ENCODE assay signal across 8 mouse cellular contexts in genomic region chr17:33977861-33978557, GRCm38 (mm10). TPM values are rescaled to one million over a fixed set of nuclear protein-coding genes. Genes with fewer than 3 reads are reported as not detected.
DNase-seq lines count a peak whose midpoint lies in the region; ATAC-seq and TF ChIP-seq lines count a peak whose summit lies in the region.

No protein-coding gene starts in this region.

- no peak for ATAC-seq in liver, embryonic 13.5 days (ENCODE audit: low read depth)

- 10% methylated on average over 57 of the region's 57 CpGs for WGBS in thymus, adult 2 months
- WGBS in liver, embryonic 13.5 days (ENCODE audit: insufficient replicate concordance): 3% methylated on average over 57 of the region's 57 CpGs

- peak overlapping the region; percentile 85 for H3K4me2 ChIP-seq in liver, embryonic 13.5 days

- intact Hi-C loops in left cerebral cortex, postnatal 14 days (cut with DNase I): no loop called here

- peak overlapping the region; percentile 61 for H3K9ac ChIP-seq in liver, embryonic 13.5 days

- H3K4me1 ChIP-seq in thymus, adult 2 months (replicated peaks; ENCODE audit: control insufficient read depth, insufficient read depth, low read length): peaks cover 28% of the 10 kb centered on the region
- H3K4me1 ChIP-seq in liver, embryonic 13.5 days (replicated peaks): peaks cover 50% of the 10 kb centered on the region

- peak overlapping the region; percentile 58 for H3K4me3 ChIP-seq in thymus, adult 2 months (ENCODE audit: control insufficient read depth, insufficient read depth, low read length)
- H3K4me3 ChIP-seq in liver, embryonic 13.5 days (replicated peaks): peak overlapping the region; percentile 62

- peak; percentile 36 for DNase-seq in cerebellum, adult 9-10 months
- DNase-seq in cerebellum, adult 8-10 months: no peak
- DNase-seq in thymus, adult 2 months: no peak
- no peak for DNase-seq in thymus, adult 18-20 months
- no peak for DNase-seq in liver, embryonic 13.5 days
- no peak for DNase-seq in urinary bladder, postnatal 25 days (ENCODE audit: low spot score)
- no peak for DNase-seq in adipocyte (ENCODE audit: low spot score)
- no peak for DNase-seq in left cerebral cortex, postnatal 14 days (ENCODE audit: low spot score in 2 of 2)

- H3K27ac ChIP-seq in thymus, adult 2 months (ENCODE audit: control insufficient read depth, insufficient read depth, low read length): no peak overlapping the region
- no peak overlapping the region; the same call in 1 of the 2 replicates for H3K27ac ChIP-seq in liver, embryonic 13.5 days

- 0 out of 2 replicates have a peak, but pooled peaks have one; percentile 11 for TF ChIP-seq CTCF in thymus, adult 2 months (IDR thresholded peaks at IDR 0.05; ENCODE audit: borderline replicate concordance, control insufficient read depth, extremely low read depth, insufficient read depth, low read length, poor library complexity)

- H3K36me3 ChIP-seq in thymus, adult 2 months (ENCODE audit: control insufficient read depth, insufficient read depth, low read length): no peaks in the 10 kb centered on the region
- H3K36me3 ChIP-seq in liver, embryonic 13.5 days: no peaks in the 10 kb centered on the region

- TF ChIP-seq POLR2A in thymus, adult 2 months (IDR thresholded peaks at IDR 0.05; ENCODE audit: control insufficient read depth, extremely low read depth, insufficient read depth, low read length, poor library complexity): no peak

- H3K9me3 ChIP-seq in liver, embryonic 13.5 days (replicated peaks): no peaks in the 10 kb centered on the region

- no peaks in the 10 kb centered on the region for H3K27me3 ChIP-seq in thymus, adult 2 months (ENCODE audit: control insufficient read depth, insufficient read depth, low read length)
- peaks cover 41% of the 10 kb centered on the region for H3K27me3 ChIP-seq in liver, embryonic 13.5 days

RNA-seq across cellular contexts. Expression of gene H2-K1, which starts 22.1 kb away (rescaled TPM):
- 3,482 and 5,138 TPM in 2 replicates for polyA plus RNA-seq in thymus, adult 2 months (2012; rRNA removed)
- polyA plus RNA-seq in liver, embryonic 13.5 days (2015; fragmentation: Nextera tagmentation; extraction: Ambion mirVana): 80.9 and 88.3 TPM in 2 replicates
- total RNA-seq in left cerebral cortex, postnatal 14 days (2021): 10 to 100 TPM; 10.3 to 13.6 TPM

RNA-seq across cellular contexts. Expression of gene Rps18, which starts 22.2 kb away (rescaled TPM):
- polyA plus RNA-seq in thymus, adult 2 months (2012; rRNA removed): 584 and 593 TPM in 2 replicates
- 1,343 and 1,499 TPM in 2 replicates for polyA plus RNA-seq in liver, embryonic 13.5 days (2015; fragmentation: Nextera tagmentation; extraction: Ambion mirVana)
- total RNA-seq in left cerebral cortex, postnatal 14 days (2021): 100 to 1,000 TPM; 325 to 332 TPM

RNA-seq across cellular contexts. Expression of gene Vps52, which starts 22.4 kb away (rescaled TPM):
- 127 and 142 TPM in 2 replicates for polyA plus RNA-seq in thymus, adult 2 months (2012; rRNA removed)
- polyA plus RNA-seq in liver, embryonic 13.5 days (2015; fragmentation: Nextera tagmentation; extraction: Ambion mirVana): 27.7 and 30.1 TPM in 2 replicates
- 10 to 100 TPM; 80.3 to 83.6 TPM for total RNA-seq in left cerebral cortex, postnatal 14 days (2021)

RNA-seq across cellular contexts. Expression of gene B3galt4, which starts 26.7 kb away (rescaled TPM):
- polyA plus RNA-seq in thymus, adult 2 months (2012; rRNA removed): 25.6 and 25.8 TPM in 2 replicates
- polyA plus RNA-seq in liver, embryonic 13.5 days (2015; fragmentation: Nextera tagmentation; extraction: Ambion mirVana): 2.3 and 2.5 TPM in 2 replicates
- 1 to 10 TPM; 5.6 to 8.1 TPM for total RNA-seq in left cerebral cortex, postnatal 14 days (2021)

RNA-seq across cellular contexts. Expression of gene Wdr46, which starts 37.5 kb away (rescaled TPM):
- polyA plus RNA-seq in thymus, adult 2 months (2012; rRNA removed): 35.4 and 38.1 TPM in 2 replicates
- polyA plus RNA-seq in liver, embryonic 13.5 days (2015; fragmentation: Nextera tagmentation; extraction: Ambion mirVana): 30.1 and 34.9 TPM in 2 replicates
- 10 to 100 TPM; 14.1 to 17.2 TPM for total RNA-seq in left cerebral cortex, postnatal 14 days (2021)

Comparison
In these comparisons a context has a peak if more than half of its experiments do, and no peak if none do; other contexts are left out.
1. RNA of gene H2-K1, which starts 22.1 kb away (polyA plus RNA-seq): 3,482 to 5,138 TPM in thymus, adult 2 months; 80.9 to 88.3 TPM in liver, embryonic 13.5 days; every median in the first group is over 10 times any median in the second.